Comparison of ENCODE assay signal across 9 mouse cellular contexts in the genomic region with DNA sequence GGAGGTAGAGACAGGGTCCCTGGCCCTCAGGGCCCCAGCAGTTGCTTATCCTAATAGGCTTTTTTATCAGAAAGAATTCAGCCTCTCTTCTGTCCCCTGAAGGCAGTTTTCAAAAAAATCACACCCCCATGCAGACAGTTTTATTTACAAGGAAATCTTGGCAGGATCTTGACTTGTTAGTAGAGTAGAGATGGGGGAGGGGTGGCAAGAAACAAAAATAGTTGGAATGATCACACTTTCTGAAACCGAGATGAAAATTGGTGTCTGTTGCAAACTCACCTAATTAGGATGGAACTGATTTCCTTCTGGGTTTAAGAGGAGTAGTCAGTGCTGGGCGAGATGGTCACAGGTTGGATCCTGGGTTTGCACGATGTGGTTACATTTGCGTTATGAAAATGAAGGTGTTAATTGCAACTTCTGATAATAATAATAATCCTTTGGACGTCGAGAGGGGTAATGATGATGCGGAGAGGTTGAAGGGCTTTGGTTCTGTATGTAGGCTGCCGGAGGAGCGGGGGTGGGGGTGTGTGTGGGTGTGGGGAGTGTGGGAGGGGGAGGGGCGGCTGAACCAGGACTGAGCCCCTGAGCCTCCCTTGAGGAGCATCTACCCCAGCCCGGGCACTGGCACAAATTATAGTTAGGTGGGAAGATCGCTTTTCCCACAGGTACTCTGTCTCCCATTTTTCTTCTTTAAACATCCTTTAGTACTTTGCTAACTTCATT. TPM values are rescaled to one million over a fixed set of nuclear protein-coding genes. Genes with fewer than 3 reads are reported as not detected.
DNase-seq lines count a peak whose midpoint lies in the region; ATAC-seq lines count a peak whose summit lies in the region.
"Had no signal": no experiment of that assay in that cellular context is flagged by ENCODE, and none has a peak within 500 bp of the region (broad histone marks: within the 10 kb centered on the region; RNA-seq: fewer than 3 reads in every experiment).

No protein-coding gene starts in this region.

- peak overlapping the region; percentile 87 for H3K4me2 ChIP-seq in neural tube, embryonic 11.5 days (ENCODE audit: low read depth)
- peak overlapping the region; percentile 92 for H3K4me2 ChIP-seq in forebrain, embryonic 14.5 days (ENCODE audit: low read length)
- peak overlapping the region; percentile 99 for H3K4me2 ChIP-seq in limb, embryonic 12.5 days
- H3K4me2 ChIP-seq in stomach, embryonic 15.5 days = peak overlapping the region; percentile 99; the same call in 1 of the 2 replicates

- H3K27me3 ChIP-seq in neural tube, embryonic 11.5 days (ENCODE audit: control insufficient read depth, insufficient read depth, low read length) = no peaks in the 10 kb centered on the region
- no peaks in the 10 kb centered on the region for H3K27me3 ChIP-seq in forebrain, embryonic 14.5 days (replicated peaks; ENCODE audit: control insufficient read depth, insufficient read depth, low read length)
- peaks cover 94% of the 10 kb centered on the region for H3K27me3 ChIP-seq in limb, embryonic 12.5 days
- H3K27me3 ChIP-seq in stomach, embryonic 15.5 days (replicated peaks) = peaks cover 20% of the 10 kb centered on the region

- peaks cover 9% of the 10 kb centered on the region; the same call in 1 of the 2 replicates for H3K4me1 ChIP-seq in neural tube, embryonic 11.5 days (ENCODE audit: control insufficient read depth, insufficient read depth, low read length)
- H3K4me1 ChIP-seq in forebrain, embryonic 14.5 days (ENCODE audit: control insufficient read depth, insufficient read depth, low read length) = peaks cover 32% of the 10 kb centered on the region
- peaks cover 36% of the 10 kb centered on the region for H3K4me1 ChIP-seq in limb, embryonic 12.5 days (replicated peaks)
- peaks cover 18% of the 10 kb centered on the region for H3K4me1 ChIP-seq in stomach, embryonic 15.5 days

- H3K36me3 ChIP-seq in neural tube, embryonic 11.5 days (ENCODE audit: control insufficient read depth, insufficient read depth, low read length) = no peaks in the 10 kb centered on the region
- H3K36me3 ChIP-seq in forebrain, embryonic 14.5 days (ENCODE audit: control insufficient read depth, insufficient read depth, low read length) = no peaks in the 10 kb centered on the region
- H3K36me3 ChIP-seq in limb, embryonic 12.5 days = no peaks in the 10 kb centered on the region
- no peaks in the 10 kb centered on the region for H3K36me3 ChIP-seq in stomach, embryonic 15.5 days

- H3K9me3 ChIP-seq in neural tube, embryonic 11.5 days (ENCODE audit: control insufficient read depth, low read length) = no peaks in the 10 kb centered on the region
- H3K9me3 ChIP-seq in forebrain, embryonic 14.5 days (replicated peaks; ENCODE audit: control insufficient read depth, low read length) = no peaks in the 10 kb centered on the region
- no peaks in the 10 kb centered on the region; the same call in 1 of the 2 replicates for H3K9me3 ChIP-seq in limb, embryonic 12.5 days
- no peaks in the 10 kb centered on the region for H3K9me3 ChIP-seq in stomach, embryonic 15.5 days

- peak overlapping the region; percentile 88; the same call in 1 of the 2 replicates for H3K27ac ChIP-seq in neural tube, embryonic 11.5 days (ENCODE audit: low read depth, low read length)
- H3K27ac ChIP-seq in forebrain, embryonic 14.5 days (ENCODE audit: low read depth, low read length) = peak overlapping the region; percentile 86
- no peak overlapping the region for H3K27ac ChIP-seq in limb, embryonic 12.5 days
- no peak overlapping the region for H3K27ac ChIP-seq in stomach, embryonic 15.5 days

- H3K9ac ChIP-seq in neural tube, embryonic 11.5 days (ENCODE audit: low read length) = peak overlapping the region; percentile 86; the same call in 1 of the 2 replicates
- 0 out of 2 replicates have a peak overlapping the region, but pooled peaks have one; percentile 86 for H3K9ac ChIP-seq in forebrain, embryonic 14.5 days (ENCODE audit: low read length)
- H3K9ac ChIP-seq in limb, embryonic 12.5 days (replicated peaks) = no peak overlapping the region
- H3K9ac ChIP-seq in stomach, embryonic 15.5 days = no peak overlapping the region

- peak overlapping the region; percentile 85 for H3K4me3 ChIP-seq in neural tube, embryonic 11.5 days (ENCODE audit: low read depth, low read length)
- peak overlapping the region; percentile 75 for H3K4me3 ChIP-seq in forebrain, embryonic 14.5 days (ENCODE audit: low read depth, low read length)
- H3K4me3 ChIP-seq in limb, embryonic 12.5 days (replicated peaks) = peak overlapping the region; percentile 72
- H3K4me3 ChIP-seq in stomach, embryonic 15.5 days (replicated peaks) = no peak overlapping the region; the same call in 1 of the 2 replicates

- DNase-seq in neural tube, embryonic 11.5 days (ENCODE audit: low spot score) = no peak
- no peak for DNase-seq in neural tube, embryonic 10.5 days (ENCODE audit: extremely low spot score, low spot score)
- DNase-seq in forebrain, embryonic 14.5 days (ENCODE audit: low spot score) = peak; percentile 83
- no peak for DNase-seq in gastrocnemius, adult 18-20 months (ENCODE audit: low spot score)
- no peak for DNase-seq in spleen, adult 12 weeks (ENCODE audit: low spot score)
- no peak for DNase-seq in right cerebral cortex, postnatal 25 days
- DNase-seq: embryo, embryonic 11 days had no signal

- 8% methylated on average over 12 of the region's 12 CpGs for WGBS in neural tube, embryonic 11.5 days
- 4% methylated on average over 12 of the region's 12 CpGs for WGBS in forebrain, embryonic 14.5 days
- WGBS in limb, embryonic 12.5 days = 9% methylated on average over 12 of the region's 12 CpGs
- 7% methylated on average over 11 of the region's 12 CpGs for WGBS in stomach, embryonic 15.5 days

- ATAC-seq in neural tube, embryonic 11.5 days (ENCODE audit: insufficient read depth, low FRiP score, low TSS enrichment) = no peak
- no peak for ATAC-seq in forebrain, embryonic 14.5 days
- no peak for ATAC-seq in limb, embryonic 12.5 days (ENCODE audit: insufficient number of reproducible peaks, insufficient read depth, low FRiP score, low TSS enrichment, low read depth)
- no peak for ATAC-seq in stomach, embryonic 15.5 days (ENCODE audit: insufficient read depth, low FRiP score, low read depth)

RNA-seq across cellular contexts. Expression of a gene that starts 1.0 kb away (rescaled TPM):
- polyA plus RNA-seq in neural tube, embryonic 11.5 days (2014; fragmentation: Nextera tagmentation; extraction: Ambion mirVana) = 33.5 and 42.7 TPM in 2 replicates
- polyA plus RNA-seq in forebrain, embryonic 14.5 days (2014; fragmentation: Nextera tagmentation; extraction: Ambion mirVana) = 10.9 and 11.8 TPM in 2 replicates
- polyA plus RNA-seq in limb, embryonic 12.5 days (2016; fragmentation: Nextera tagmentation; extraction: Ambion mirVana) = 2.0 and 3.4 TPM in 2 replicates
- polyA plus RNA-seq in stomach, embryonic 15.5 days (2015; fragmentation: Nextera tagmentation; extraction: Ambion mirVana) = 4.1 and 4.5 TPM in 2 replicates
- 1 to 10 TPM; 4.2 to 5.1 TPM for total RNA-seq in gastrocnemius, adult 18-20 months (2021)

Comparison
In these comparisons a context has a peak if more than half of its experiments do, and no peak if none do; other contexts are left out.
1. H3K27ac ChIP-seq: peak in neural tube, embryonic 11.5 days (single experiment) and forebrain, embryonic 14.5 days (single experiment); none in limb, embryonic 12.5 days (single experiment) and stomach, embryonic 15.5 days (single experiment).
2. H3K9ac ChIP-seq: peak in neural tube, embryonic 11.5 days (single experiment) and forebrain, embryonic 14.5 days (single experiment); none in limb, embryonic 12.5 days (single experiment) and stomach, embryonic 15.5 days (single experiment).
3. Peak in every context shown above with its lines, with median percentiles within 50 percentile points of each other: H3K4me2 ChIP-seq.